Mouse (Mus musculus) ES-E14 (cell line): ENCODE data around the gene Usp10. TPM values are rescaled to one million over a fixed set of nuclear protein-coding genes. Genes with fewer than 3 reads are reported as not detected.

Experiments
- DNase-seq: peaks from one replicate; pipeline ENCODE4 v3.0.0-alpha.2; 2013; ENCODE audit warnings: low read depth, low spot score
- H3K27ac ChIP-seq: 2 replicates; pipeline ENCODE4 v1.5.1; 2012; ENCODE audit warnings: low read depth, mild to moderate bottlenecking, low read length, moderate library complexity, mixed read lengths; ENCODE audit not compliant: poor library complexity, insufficient read depth, severe bottlenecking
- H3K36me3 ChIP-seq: 2 replicates; pipeline ENCODE4 v1.6.1; 2012; ENCODE audit warnings: mild to moderate bottlenecking, low read length, moderate library complexity, mixed read lengths; ENCODE audit not compliant: control insufficient read depth, poor library complexity, insufficient read depth, severe bottlenecking
- H3K4me1 ChIP-seq, 2 experiments: fragments of 150-350 bp in 1 of 2; sonication (generic) in 1 of 2; 2 replicates each; pipeline ENCODE4 v1.6.1; 2012; ENCODE audit warnings: low read length in 2 of 2, mild to moderate bottlenecking in 1 of 2, mixed read lengths in 1 of 2; ENCODE audit not compliant: control insufficient read depth in 2 of 2, insufficient read depth in 2 of 2, poor library complexity in 1 of 2
- H3K4me3 ChIP-seq, 2 experiments: fragments of 150-350 bp in 1 of 2; sonication (generic) in 1 of 2; 2 replicates each; pipeline ENCODE4 v1.5.1; 2012; ENCODE audit warnings: low read length in 2 of 2, low read depth in 1 of 2, mild to moderate bottlenecking in 1 of 2, mixed read lengths in 1 of 2; ENCODE audit not compliant: insufficient read depth in 1 of 2, poor library complexity in 1 of 2, severe bottlenecking in 1 of 2
- H3K9ac ChIP-seq: 2 replicates; pipeline ENCODE4 v1.6.1; 2012; ENCODE audit warnings: low read depth, mild to moderate bottlenecking, low read length, mixed read lengths; ENCODE audit not compliant: poor library complexity, insufficient read depth, severe bottlenecking
- H3K9me3 ChIP-seq: fragments of 150-350 bp; sonication (generic); 2 replicates; pipeline ENCODE4 v1.6.1; 2012; ENCODE audit warnings: low read depth, mild to moderate bottlenecking, low read length; ENCODE audit not compliant: control insufficient read depth, insufficient read depth
- CHD2 ChIP-seq: IDR thresholded peaks from 2 replicates; pipeline ENCODE4 v1.6.1; 2014; ENCODE audit warnings: mild to moderate bottlenecking, low read depth, low read length, inconsistent platforms
- HCFC1 ChIP-seq: IDR thresholded peaks from 2 replicates; pipeline ENCODE4 v1.6.1; 2012; ENCODE audit warnings: low read length, inconsistent platforms, borderline replicate concordance; ENCODE audit not compliant: insufficient read depth
- MAFK ChIP-seq: IDR thresholded peaks from 2 replicates; pipeline ENCODE4 v1.6.1; 2014; ENCODE audit warnings: mild to moderate bottlenecking, low read depth, low read length, inconsistent platforms; ENCODE audit not compliant: insufficient read depth
- ZC3H11A ChIP-seq: IDR thresholded peaks from 2 replicates; pipeline ENCODE4 v1.6.1; 2012; ENCODE audit warnings: low read depth, mild to moderate bottlenecking, inconsistent platforms, low read length, borderline replicate concordance
- ZNF384 ChIP-seq: IDR thresholded peaks from 2 replicates; pipeline ENCODE4 v1.6.1; 2012; ENCODE audit warnings: low read depth, low read length, inconsistent platforms
- in situ Hi-C, 2 experiments: fragments of 600-800 bp; cut with MboI; formaldehyde crosslinking; loops; one replicate each; pipeline ENCODE4 v1.15.1; 2025; ENCODE audit warnings: low sequenced_read_pairs in 2 of 2, inconsistent platforms in 1 of 2; ENCODE audit not compliant: unreplicated experiment in 2 of 2
- total RNA-seq: library from RNA; depleted of rRNA; stranded (reverse); fragments of 300-350 nt; gene quantifications from 2 replicates; pipeline ENCODE4 v1.2.3, GENCODE M21; 2012

Gene Usp10
- total RNA-seq, 1 experiment, result 201 TPM

- Histone ChIP-seq H3K36me3 (peaks cover 19% of the 10 kb centered on the region; the same call in 1 of the 2 replicates), H3K4me1 (peaks cover 6 to 19% of the 10 kb centered on the region in 2 experiments), H3K9me3 (no peaks in the 10 kb centered on the region), H3K27ac (no peak overlapping the region), H3K9ac (no peak overlapping the region; the same call in 1 of the 2 replicates), H3K4me3 (peak overlapping the region in 1 of 2 experiments; percentile 21; a peak in 1 of 4 replicates)
- in situ Hi-C loops, result no loop called here
- no peak for TF ChIP-seq CHD2
- no peak for TF ChIP-seq MAFK
- TF ChIP-seq ZC3H11A, result no peak
- no peak for DNase-seq
Measured at GRCm38 (mm10) chr8:119916237-119916892, 6.2 kb downstream of the Usp10 start.

GRCm38 (mm10) chr8:119917415-119917814, 7.3 kb downstream of the Usp10 start:
- in situ Hi-C loops, result no loop called here
- Histone ChIP-seq H3K36me3 (peaks cover 19% of the 10 kb centered on the region; the same call in 1 of the 2 replicates), H3K4me1 (peaks cover 6 to 20% of the 10 kb centered on the region in 2 experiments), H3K27ac (no peak overlapping the region), H3K9me3 (no peaks in the 10 kb centered on the region), H3K9ac (no peak overlapping the region), H3K4me3 (no peak overlapping the region)
- no peak for DNase-seq
- TF ChIP-seq ZNF384 (no peak), ZC3H11A (no peak), MAFK (no peak), CHD2 (no peak)

DNA sequence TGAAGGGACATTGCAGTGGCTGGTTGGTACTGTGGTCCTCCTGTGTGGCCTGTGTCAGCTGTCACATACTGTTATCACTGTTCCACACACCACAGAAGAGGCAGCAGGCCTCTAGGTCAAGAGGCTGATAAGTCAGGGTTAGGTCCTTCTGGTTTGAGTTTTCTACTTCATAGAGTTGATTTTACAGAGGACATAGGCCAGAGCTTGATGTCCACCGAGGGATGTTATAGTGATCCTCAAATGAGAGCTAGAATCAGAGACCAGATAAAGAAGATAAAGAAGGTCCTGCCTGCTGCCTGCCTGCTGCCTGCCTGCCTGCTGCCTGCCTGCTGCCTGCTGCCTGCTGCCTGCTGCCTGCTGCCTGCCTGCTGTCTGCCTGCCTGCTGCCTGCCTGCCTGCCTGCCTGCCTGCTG, 8.0 kb downstream of the Usp10 start:
- peaks cover 6 to 20% of the 10 kb centered on the region in 2 experiments for H3K4me1 ChIP-seq
- no peak overlapping the region for H3K4me3 ChIP-seq
- peaks cover 19% of the 10 kb centered on the region; the same call in 1 of the 2 replicates for H3K36me3 ChIP-seq
- no peaks in the 10 kb centered on the region for H3K9me3 ChIP-seq
- TF ChIP-seq MAFK (no peak), HCFC1 (no peak), ZC3H11A (no peak)
- DNase-seq, result no peak
- in situ Hi-C loops, result no loop called here
- H3K27ac ChIP-seq, result no peak overlapping the region
- H3K9ac ChIP-seq, result no peak overlapping the region

- peaks cover 25% of the 10 kb centered on the region for H3K36me3 ChIP-seq
- TF ChIP-seq CHD2, result no peak
- no peak for TF ChIP-seq ZC3H11A
- no peak for TF ChIP-seq MAFK
- no peak for TF ChIP-seq HCFC1
- TF ChIP-seq ZNF384, result no peak
- no peaks in the 10 kb centered on the region for H3K9me3 ChIP-seq
- H3K4me3 ChIP-seq, result no peak overlapping the region
- H3K9ac ChIP-seq, result no peak overlapping the region
- DNase-seq, result no peak
- H3K27ac ChIP-seq, result no peak overlapping the region
- H3K4me1 ChIP-seq, result peaks cover 3 to 26% of the 10 kb centered on the region in 2 experiments; a peak in 2 of 4 replicates
- in situ Hi-C loops, result no loop called here
Measured at GRCm38 (mm10) chr8:119923259-119923658, 13.1 kb downstream of the Usp10 start.

GRCm38 (mm10) chr8:119925428-119925827, 15.3 kb downstream of the Usp10 start:
- DNase-seq, result no peak
- in situ Hi-C loops, result no loop called here
- no peak overlapping the region for H3K4me3 ChIP-seq
- H3K36me3 ChIP-seq, result peaks cover 21% of the 10 kb centered on the region
- TF ChIP-seq ZC3H11A (no peak), ZNF384 (no peak), HCFC1 (no peak), CHD2 (no peak), MAFK (no peak)
- H3K4me1 ChIP-seq, result peaks cover 9 to 32% of the 10 kb centered on the region in 2 experiments; a peak in 3 of 4 replicates
- no peak overlapping the region for H3K9ac ChIP-seq
- H3K9me3 ChIP-seq, result no peaks in the 10 kb centered on the region
- no peak overlapping the region for H3K27ac ChIP-seq
